Mouse (Mus musculus) ES-CJ7 (cell line): ENCODE measurements at regions not wholly inside any gene's neighbourhood (a gene's known extent, or its start where the extent isn't known, plus 50 kb on each side); places are given as distances from the start of the nearest gene placed in this dataset.
A peak's percentile ranks its signal among the peaks of the same experiment; 100 is the strongest.
"Not testable (repeated sequence)": the region's sequence is repeated elsewhere in the genome, so short reads cannot be mapped to it uniquely, and the experiment has no call there.

ENCODE experiments used
- DNase-seq: peaks from one replicate; pipeline ENCODE4 v3.0.0; 2011; ENCODE audit warnings: low read depth, low spot score

DNA sequence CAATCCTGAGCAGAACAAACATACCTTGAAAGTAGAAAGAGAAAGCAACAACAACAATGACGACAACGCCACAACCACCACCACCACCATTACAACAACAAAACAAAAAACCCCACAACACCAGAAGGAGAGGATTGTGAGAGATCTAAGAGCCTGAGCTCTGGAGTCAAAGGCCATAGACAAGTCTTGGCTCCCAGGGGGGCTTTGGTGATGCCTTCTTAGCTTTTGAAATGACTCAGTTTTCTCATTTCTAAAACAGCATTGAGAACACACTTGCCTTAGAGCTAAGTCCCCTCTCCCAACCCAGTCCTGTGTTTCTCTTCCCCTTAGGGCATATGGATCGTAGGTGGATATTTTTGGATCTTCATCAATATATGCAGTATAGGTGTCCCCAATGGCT is 112.2 kb downstream of the Kif20b start:
- DNase-seq, result no peak

DNA sequence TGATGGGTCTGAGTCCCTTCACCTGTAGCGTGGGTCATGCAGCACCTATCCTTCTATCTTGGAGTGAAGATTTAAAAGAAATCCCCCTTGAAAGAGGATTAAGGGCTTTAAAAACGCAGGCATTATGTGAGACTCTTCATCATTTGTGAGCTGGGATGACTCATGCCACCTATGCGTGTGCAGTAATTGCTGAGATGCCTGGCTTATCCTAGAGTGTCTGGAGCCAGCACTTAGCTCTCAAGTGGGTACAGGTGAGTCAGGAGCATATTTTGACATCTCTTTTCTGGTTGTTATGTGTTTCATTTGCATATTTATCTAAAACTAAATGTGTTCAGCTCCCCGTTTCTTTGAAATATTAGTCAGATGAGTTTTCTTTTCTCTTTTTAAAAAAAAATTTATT is 123.4 kb downstream of the Kif20b start:
- no peak for DNase-seq

DNA sequence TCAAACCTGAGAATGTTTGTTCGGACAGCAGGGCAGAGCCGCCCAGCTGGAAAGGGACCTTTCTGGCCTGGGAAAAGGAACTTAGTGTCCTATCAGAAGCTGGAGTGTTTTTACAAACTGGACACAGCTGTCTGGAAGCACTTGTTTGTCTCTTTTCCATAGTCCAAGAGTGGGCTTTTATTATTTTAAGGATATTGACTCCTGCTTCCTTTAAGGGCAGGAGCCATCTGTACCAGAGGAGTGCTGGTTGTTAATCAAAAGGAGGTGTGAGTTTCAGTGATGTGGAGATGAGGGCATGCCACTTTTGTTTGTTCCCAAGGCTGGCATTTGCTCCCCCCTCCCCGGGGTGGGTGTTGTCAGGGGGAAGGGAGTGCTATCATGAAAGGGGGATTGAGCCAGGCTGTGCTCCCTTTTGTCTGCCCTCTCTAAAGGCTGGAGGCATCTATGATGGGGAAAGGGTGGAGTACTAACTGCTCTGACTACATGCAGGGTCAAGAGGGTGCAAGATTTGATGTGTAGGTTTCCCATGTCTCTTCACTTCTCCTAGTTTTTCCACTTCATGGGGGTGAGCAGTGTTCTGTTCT is 144.3 kb downstream of the Kif20b start:
- DNase-seq, result no peak

DNA sequence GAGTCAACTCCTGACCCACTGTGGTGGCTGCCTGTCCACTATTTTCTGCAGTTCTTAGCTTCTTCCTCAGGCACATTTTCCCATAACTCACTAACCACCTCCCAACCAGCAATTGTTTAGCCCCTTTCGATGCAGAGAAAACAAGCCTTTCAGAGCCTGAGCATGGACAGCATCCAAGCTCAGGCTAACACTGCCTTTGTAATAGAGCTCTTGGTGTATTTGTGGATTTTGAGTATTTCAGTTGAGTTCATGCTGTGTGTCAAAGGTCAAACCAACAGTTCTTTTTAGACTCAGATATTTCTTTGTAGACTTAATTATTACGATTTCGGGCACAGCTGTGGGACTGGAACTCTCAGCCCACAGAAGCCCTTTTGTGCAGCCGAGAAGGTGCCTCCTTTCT is 159.0 kb downstream of the Kif20b start:
- DNase-seq, result no peak

DNA sequence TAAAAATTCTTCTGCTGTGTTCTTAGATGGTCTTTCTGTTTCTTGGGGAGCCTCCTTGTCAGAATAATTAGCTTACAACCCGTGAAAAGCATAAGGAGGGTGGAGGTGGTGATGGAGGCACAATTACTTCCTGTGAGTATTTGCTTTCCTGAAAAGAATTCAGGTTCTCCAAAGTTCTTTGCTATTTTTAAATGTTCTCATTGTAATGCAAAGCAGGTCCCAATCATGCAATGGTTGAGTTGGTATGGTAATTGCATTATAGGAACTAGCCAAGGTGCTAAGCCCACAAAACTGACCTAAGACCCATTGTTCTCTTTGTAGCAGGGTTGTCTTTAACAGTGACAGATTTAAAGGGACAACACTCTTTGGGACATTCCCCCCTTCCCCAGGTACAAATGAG is 179.1 kb downstream of the Kif20b start:
- peak; percentile 50 for DNase-seq

DNA sequence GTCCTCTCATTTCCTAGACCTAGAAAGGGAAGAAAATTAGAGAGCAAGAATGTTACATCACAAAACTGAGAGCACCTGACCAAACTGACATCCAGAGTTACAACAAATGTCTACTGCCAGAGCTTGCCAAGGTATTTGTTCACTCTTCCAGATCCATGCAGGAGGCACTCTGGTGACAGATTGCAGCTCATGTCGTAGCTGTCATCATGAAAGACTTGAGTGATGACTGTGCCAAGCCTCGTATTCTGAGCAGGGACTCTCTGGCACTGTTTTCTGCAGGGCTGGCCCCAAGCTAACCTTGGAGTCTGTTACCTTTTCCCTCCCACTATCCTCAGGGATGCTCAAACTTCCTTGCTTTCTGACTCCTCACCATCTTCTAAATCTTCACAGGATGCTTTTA is 192.2 kb downstream of the Kif20b start:
- DNase-seq, result no peak

DNA sequence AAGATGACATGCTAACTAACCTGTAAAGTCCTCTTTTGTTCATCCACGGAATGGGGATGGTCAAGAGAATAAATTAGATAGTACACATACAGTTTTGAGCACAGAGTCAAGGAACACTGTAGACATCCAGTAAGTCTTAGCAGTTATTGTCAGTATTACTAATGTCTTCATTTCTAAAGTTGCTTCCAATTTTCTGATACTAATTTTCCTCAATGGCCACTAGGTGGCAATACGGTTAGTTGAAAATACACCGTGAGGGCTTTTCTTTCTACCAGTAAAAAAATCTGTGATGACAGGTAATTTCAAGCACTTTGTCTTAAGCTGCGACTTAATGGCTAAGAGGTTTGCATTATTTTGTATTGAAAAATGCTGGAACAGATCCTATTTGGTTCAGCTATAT is 203.1 kb downstream of the Kif20b start:
- peak; percentile 11 for DNase-seq

DNA sequence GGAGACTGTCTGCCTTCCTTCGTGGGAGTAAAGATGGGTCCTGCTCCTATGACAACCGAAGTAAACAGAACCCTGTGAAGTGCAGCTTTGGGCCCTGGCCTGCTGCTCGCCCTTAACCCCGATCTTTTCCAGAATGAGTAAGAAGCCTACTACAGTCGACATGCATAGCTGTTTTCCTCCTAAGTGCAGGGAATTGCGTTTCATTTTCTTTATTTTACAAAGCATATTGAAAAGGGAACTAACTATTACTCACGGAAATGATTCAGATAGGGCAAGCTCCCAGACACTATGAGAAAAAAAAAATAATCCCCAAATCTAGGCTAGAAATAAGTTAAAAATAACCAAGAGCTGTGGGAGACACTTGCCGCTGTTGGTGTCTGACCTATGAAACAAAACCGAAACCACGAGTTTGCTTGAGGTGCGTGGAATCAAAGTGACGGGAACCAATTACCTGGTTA is 204.5 kb downstream of the Kif20b start:
- no peak for DNase-seq

DNA sequence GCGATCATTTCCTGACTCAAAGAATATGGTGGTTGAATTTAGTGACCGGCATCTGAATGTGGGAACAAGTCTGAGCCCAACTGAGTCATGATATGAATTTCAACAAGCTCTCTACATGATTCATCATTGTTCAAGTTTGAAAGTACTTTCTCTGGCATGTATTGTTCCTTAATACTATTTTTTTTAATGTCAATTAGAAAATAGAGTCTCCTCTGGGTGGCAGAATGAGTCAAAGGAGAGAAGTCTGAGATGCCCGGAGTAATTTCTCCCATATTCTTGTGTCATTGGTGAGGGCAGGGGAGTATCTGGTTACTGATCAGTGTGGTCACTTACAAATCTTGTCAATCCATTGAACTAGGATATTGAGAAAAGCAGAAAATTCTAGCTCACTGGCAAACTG is 205.9 kb downstream of the Kif20b start:
- DNase-seq, result no peak

DNA sequence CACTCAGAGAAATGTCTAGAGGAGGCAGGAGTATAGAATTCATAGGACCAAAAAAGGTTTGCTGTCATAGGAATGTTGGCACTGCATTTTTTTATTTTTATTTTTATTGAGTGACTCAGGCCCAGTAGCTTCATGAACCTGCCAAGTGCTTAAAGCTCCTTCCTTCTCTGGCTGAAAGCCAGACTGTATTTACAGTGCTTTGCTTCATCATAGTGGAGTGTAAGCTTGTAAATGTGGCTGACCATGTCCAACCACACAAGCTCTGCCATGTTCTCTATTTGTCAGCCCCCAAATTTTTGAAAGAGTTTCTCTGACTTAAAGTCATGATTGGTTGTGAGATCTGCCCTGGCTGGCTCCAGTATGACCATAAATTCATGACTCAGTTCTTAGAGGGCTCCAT is 221.0 kb downstream of the Kif20b start:
- no peak for DNase-seq

DNA sequence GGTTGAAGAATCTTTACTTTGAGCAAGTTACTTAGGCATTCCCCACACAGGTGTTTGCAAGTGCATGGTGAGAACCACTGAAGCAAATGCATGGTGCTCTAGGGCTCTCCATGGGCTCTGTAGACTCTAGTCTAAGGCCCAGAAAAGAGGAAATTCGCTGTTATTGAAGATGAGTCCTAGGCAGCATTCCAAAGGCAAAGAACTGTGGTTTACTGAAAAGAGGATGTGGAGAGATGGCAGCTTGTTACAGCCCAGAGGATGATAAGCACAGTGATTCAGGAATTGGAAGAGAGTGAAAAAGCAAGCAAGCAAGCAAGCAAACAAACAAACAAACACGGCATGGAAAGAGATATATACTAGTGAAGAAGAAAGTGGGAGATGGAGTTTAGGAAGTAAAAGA is 221.6 kb downstream of the Kif20b start:
- DNase-seq, result no peak

DNA sequence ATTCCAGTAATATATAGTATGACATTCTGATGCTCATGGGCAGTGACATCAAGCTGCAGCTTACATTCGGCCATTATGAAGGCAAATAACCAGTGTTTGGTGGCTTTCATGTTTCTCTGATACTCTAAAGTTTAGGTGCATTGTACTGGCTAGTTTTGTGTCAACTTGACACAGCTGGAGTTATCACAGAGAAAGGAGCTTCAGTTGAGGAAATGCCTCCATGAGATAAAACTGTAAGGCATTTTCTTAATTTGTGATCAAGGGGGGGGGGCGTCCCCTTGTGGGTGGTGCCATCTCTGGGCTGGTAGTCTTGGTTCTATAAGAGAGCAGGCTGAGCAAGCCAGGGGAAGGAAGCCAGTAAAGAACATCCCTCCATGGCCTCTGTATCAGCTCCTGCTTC is 227.3 kb downstream of the Kif20b start:
- not testable (repeated sequence) for DNase-seq

DNA sequence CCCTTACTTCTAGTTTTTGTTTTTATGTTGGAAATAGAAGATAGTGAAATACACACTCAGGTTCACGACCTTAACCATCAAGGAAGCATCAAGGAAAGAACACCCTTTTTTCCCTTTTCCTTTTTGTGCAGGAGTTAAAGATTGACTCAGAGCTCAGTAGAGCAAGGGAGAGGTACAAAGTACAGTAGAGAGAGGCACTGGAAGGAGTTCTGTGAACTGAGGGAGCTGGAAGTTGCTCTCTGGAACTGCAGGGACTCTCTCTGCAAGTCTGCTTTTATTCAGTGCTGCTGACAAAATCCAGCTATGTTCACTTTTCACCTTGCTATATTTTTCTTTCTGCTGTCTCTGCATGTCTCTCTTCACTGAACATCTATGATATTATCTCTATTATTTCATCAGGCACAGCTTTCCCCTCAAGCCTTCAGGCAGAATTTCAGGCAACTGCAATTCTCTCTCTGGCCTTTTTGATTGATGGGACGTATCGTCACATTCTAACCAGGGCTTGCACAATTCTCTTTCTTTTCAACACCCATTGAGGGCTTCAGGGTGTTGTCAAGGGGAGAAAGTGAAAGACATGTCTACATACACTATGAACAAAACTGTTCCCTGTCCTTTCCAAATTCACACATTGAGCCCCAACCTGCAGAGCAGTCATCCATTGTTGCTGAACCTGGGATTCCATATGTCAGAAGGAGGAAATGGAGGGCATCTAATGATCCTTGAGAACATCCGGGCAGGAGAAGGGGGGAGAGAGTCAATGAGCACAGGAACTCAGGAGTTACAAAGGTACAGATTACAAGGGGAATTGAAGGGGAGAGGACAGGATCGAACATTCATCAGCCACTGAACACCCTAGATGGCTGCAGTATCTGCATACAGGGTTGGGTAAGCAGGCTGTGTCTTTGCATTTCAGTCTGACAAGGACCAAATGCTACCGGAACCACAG is 228.9 kb downstream of the Kif20b start:
- no peak for DNase-seq

DNA sequence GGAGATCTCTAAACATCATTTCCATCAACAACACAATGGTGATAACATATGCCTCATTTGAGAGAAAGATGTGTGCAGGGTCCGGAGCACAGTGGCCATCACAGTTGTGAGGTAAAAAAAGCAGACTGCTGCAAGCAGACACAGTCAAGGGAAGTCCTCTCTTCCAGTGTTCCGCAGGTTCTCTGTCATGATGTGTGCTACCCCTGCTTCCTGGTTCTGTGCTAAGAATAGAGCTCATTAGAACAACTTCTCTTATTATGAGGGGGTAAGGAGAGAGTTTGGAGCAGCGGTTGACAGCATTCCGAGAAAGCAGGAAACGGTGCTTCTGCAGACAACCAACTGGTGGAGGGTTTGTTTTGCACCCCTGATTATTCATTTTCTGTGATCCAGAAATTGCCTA is 229.7 kb downstream of the Kif20b start:
- no peak for DNase-seq

DNA sequence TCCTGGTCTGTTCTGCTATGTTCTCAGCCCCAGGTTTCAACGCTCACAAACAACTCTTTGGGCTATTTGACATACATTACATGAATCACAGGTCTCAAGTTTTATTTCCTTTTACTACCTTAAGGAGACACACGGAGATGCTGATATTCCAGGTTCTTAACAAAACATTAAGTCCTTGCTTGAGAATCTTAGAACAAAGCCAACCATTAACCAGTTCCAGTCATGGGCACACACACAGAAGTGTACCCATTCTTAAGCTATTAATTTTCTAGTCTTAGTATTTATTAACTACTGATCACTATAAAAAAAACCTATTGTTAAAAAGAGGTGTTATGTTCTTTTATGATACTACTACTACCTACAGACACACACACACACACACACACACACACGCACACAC is 235.7 kb downstream of the Kif20b start:
- no peak for DNase-seq

DNA sequence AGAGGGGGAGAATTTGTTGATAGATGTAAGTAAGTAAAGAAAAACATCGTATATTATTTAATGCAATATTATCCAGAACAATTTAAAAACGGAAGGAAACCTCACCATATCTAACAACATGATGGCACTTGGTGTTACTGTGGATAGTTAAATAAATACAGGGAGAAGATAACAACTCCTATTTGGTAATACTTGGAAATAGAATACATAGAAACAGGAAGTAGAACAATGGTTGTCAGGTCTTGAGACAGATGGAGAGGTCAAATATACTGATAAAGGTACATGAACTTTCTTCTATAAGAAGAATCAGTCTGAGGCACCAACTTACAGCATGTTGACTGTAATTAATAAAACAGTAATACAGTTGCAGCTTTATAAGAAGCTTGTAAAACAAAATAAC is 242.6 kb downstream of the Kif20b start:
- DNase-seq, result no peak

DNA sequence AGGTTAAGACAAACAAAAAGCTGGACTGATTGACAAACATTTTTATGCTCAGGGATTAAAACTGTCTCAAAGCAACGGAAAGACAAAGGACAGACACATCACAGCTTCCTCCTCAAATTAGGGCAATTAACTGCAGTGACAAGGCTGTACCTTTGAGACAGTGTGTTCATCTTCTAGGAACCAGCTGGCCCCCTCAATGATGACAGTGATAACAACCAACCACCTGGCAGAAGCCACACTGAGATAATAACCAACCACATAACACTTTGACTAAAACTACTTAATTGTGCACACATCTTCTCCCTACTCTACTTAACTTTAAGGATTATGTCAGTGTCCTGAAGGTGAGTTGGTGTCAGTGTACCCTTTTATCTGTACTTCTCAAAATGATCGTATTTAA is 248.4 kb downstream of the Kif20b start:
- no peak for DNase-seq

DNA sequence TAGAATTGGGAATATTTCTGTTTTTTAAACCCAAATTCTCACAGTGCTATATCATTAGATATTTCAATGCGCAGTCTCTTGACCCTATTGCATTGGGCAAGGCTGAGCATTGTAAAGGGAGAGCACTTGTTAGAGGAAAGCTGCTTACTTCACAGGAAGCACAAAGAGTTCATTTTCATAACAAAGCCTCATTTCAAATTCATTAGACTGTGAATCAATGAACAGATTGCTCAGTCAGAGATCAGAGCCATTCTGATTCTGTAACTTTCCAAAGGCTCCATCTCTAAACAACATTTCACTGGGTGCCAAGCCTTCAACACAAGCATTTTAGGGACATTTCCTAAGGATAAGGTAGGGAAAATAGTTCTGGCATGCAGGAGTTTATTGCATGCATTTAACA is 257.9 kb downstream of the Kif20b start:
- peak; percentile 54 for DNase-seq

DNA sequence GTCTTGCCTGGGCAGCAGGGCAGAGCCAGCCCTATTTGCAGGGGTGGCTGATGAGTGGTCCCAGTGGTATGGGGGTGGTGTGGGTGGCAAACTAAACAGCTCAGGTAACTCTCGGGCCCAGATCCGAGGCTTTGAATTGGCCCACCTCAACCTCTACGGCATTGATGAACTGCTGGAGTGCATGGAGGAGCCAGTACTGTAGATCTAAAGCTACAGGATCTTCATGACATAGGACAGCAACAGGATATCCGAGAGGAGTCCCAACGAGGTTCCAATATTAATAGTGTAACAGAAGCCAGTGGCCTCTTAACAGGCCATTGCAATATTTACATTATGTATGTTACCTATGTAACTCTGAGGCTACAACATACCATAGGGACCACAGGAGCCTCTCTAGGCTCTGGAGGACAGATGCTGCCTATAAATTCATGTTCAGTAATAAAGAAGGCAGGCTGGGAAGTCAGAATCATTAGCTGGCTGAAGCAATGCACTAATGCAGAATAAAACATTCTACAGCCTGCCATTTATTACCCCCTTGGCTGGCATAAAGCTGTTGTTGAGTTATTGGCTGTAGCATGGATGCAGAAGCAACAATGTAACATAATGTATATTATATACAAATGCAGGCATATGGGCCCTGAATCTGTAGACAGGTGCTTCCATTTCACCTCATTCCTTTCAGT is 283.5 kb downstream of the Kif20b start:
- DNase-seq, result no peak

DNA sequence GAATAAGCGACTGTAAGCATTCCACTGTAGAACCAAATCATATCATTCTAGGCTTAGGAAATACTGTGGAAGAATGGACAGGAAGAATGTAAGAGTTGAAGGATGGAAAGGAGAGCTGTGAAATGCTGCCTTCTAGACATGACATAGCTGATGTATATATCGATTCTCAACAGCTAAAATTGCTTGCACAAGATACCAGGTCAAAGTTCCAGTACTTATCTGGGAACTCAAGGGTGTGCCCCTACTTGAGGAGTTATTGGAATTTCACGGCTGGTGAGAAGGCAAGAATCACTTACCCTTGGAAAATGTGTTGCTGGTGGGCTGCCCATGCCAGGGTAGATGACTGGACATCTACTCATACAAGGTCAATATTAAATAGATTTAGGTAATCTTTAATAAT is 322.0 kb downstream of the Kif20b start:
- DNase-seq, result no peak

DNA sequence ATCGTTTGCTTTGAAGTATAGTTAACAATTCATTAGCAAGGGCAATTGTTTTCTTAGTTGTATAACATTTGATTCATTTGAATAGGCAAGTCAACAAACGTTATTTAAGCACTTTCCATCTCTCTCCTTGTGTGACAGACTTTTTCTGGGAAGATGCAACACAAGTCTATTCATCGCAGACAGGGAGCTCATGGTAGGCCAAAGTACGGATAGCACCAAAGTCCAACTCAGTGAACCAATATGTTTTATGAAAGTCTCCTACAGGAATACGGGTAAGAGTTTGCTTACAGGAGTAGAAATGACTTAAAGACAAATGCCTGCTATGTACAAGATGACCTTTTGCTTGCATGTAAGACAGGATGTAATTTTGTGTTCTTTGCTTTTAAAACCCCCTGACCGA is 325.4 kb downstream of the Kif20b start:
- DNase-seq, result no peak

DNA sequence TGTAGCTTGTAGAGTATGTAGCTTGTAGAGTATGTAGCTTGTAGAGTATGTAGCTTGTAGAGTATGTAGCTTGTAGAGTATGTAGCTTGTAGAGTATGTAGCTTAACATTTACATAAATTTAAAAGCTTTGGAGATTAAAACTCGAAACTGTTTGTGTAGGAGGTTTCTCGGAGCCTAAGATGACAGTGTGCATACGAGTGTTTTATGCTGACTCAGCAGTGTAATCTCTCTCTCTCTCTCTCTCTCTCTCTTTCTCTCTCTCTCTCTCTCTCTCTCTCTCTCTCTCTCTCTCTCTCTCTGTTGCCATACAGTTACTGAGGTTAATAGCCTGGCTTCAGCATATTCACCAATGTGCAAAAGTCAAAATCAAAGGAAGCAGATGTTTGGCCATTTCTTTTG is 336.5 kb downstream of the Kif20b start:
- DNase-seq, result not testable (repeated sequence)

DNA sequence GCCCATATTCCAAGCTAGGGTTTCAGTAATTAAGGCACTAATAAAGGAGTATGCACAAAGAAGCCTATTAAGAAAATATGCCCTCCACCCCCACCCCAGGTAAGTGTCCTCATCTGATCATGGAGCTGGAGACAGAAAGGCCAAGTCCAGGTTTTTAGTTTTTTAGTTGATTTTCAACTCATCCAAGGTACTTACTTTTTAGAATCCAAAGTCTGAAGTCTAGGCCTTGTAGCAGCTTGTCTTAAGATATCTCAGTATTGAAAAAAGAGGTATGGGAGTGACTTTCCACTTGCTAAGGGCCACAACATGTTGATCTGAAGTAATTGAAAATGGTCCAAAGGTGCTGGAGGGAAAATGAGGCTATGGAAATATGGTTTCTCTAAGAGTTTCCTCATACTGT is 340.9 kb downstream of the Kif20b start:
- no peak for DNase-seq
